Mouse (Mus musculus) midbrain, embryonic 10.5 days (tissue): ENCODE data around the gene Prdm2. TPM values are rescaled to one million over a fixed set of nuclear protein-coding genes. Genes with fewer than 3 reads are reported as not detected.

Experiments used
- DNase-seq: peaks from one replicate; pipeline ENCODE4 v3.0.0-alpha.2; 2017; ENCODE audit warnings: low spot score
- H3K27ac ChIP-seq: fragments of 300-500 bp; sonication (generic); replicated peaks from 2 replicates; pipeline ENCODE4 v1.5.1; 2016; ENCODE audit warnings: mild to moderate bottlenecking
- H3K27me3 ChIP-seq: fragments of 300-500 bp; sonication (generic); 2 replicates; pipeline ENCODE4 v1.6.1; 2016; ENCODE audit warnings: low read depth, mild to moderate bottlenecking; ENCODE audit not compliant: poor library complexity, severe bottlenecking
- H3K36me3 ChIP-seq: fragments of 300-500 bp; sonication (generic); 2 replicates; pipeline ENCODE4 v1.6.1; 2016; ENCODE audit warnings: mild to moderate bottlenecking, moderate library complexity
- H3K4me1 ChIP-seq: fragments of 300-500 bp; sonication (generic); 2 replicates; pipeline ENCODE4 v1.6.1; 2016
- H3K4me3 ChIP-seq: fragments of 300-500 bp; sonication (generic); 2 replicates; pipeline ENCODE4 v1.5.1; 2016; ENCODE audit warnings: mild to moderate bottlenecking, moderate library complexity
- H3K9me3 ChIP-seq: fragments of 300-500 bp; sonication (generic); replicated peaks from 2 replicates; pipeline ENCODE4 v1.6.1; 2016; ENCODE audit warnings: mild to moderate bottlenecking
- WGBS: fragments of 180-500 bp; shearing (Covaris S2); methylation state at CpG from one replicate; pipeline ENCODE4 v1.1.7; 2016; 5-methylcytosine and 5-hydroxymethylcytosine counted together
- polyA plus RNA-seq: library from polyadenylated mRNA; unstranded; fragments of >200 nt; fragmentation: Nextera tagmentation; extraction: Ambion mirVana; gene quantifications from 2 replicates; pipeline ENCODE4 v1.2.1, GENCODE M21; 2016

The Prdm2 gene
- polyA plus RNA-seq, 1 experiment from 2014 or later: 14.2 TPM

DNA sequence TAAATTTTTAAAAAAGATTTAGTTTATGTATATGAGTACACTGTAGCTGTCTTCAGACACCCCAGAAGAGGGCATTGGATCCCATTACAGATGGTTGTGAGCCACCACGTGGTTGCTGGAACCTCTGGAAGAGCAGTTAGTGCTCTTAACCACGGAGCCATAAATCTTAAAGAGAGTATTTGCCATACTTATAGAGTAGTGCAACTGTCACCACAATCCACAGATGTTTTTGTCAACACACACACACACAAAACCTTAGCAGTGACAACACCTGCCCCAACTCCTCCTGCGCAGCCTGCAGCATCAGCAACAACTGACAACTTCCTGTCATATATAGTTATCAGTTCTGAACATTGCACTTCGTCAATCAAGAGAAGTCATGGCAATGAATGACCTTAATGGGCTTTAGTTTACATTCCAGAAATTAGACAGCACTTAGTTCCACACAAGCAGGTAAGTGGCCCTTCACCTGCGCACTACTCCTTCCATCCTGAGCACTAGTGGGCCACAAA is 14.9 kb downstream of the Prdm2 start:
- no peak for DNase-seq
- H3K4me1 ChIP-seq: no peaks in the 10 kb centered on the region
- no peaks in the 10 kb centered on the region for H3K27me3 ChIP-seq
- no peak overlapping the region for H3K4me3 ChIP-seq
- H3K9me3 ChIP-seq: no peaks in the 10 kb centered on the region
- 91% methylated on average over 5 of the region's 5 CpGs for WGBS
- H3K27ac ChIP-seq: no peak overlapping the region
- H3K36me3 ChIP-seq: no peaks in the 10 kb centered on the region

DNA sequence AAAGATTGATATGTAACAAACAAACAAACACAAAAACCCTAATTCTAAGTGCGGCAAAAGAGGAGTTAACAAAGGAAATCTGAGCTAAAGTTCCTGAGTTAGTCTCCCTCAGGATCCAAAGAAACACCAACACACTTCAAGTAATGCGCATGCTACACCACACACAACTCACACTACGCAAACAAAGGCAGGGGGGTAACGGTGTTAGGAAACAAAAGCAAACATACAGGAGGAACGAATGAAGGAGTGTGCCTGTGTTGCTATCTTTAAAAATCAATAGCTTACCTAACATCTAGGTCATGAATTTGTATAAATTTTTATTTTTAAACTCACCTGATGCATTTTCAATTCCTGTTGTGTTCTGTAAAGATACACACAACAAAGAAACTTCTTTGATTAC is 18.5 kb downstream of the Prdm2 start:
- Histone ChIP-seq H3K9me3 (no peaks in the 10 kb centered on the region), H3K4me1 (no peaks in the 10 kb centered on the region), H3K4me3 (no peak overlapping the region), H3K27me3 (no peaks in the 10 kb centered on the region), H3K27ac (no peak overlapping the region), H3K36me3 (no peaks in the 10 kb centered on the region)
- DNase-seq: no peak
- WGBS: 75% methylated on average over 5 of the region's 5 CpGs

DNA sequence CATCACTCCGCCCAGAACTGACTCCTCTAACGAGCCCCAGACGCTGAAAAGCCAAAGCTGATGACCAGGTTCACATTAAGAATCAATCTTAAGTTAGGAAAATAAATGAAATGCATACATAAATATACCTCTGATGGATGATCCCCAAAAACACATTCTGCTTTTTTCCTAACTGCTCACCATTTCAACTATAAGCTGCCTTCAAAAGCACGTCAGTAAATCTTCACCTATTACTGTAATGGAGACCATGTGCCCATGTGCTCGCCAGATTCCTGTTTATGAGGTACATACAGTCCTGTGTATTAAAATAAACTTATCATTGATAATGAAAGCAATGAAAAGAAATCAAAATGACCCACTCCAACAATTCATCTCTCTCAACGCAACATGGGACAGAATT is 19.6 kb downstream of the Prdm2 start:
- H3K36me3 ChIP-seq: no peaks in the 10 kb centered on the region
- no peak for DNase-seq
- no peaks in the 10 kb centered on the region for H3K27me3 ChIP-seq
- no peak overlapping the region for H3K27ac ChIP-seq
- WGBS: 87% methylated on average over 6 of the region's 6 CpGs
- H3K4me1 ChIP-seq: no peaks in the 10 kb centered on the region
- no peaks in the 10 kb centered on the region for H3K9me3 ChIP-seq
- no peak overlapping the region for H3K4me3 ChIP-seq

DNA sequence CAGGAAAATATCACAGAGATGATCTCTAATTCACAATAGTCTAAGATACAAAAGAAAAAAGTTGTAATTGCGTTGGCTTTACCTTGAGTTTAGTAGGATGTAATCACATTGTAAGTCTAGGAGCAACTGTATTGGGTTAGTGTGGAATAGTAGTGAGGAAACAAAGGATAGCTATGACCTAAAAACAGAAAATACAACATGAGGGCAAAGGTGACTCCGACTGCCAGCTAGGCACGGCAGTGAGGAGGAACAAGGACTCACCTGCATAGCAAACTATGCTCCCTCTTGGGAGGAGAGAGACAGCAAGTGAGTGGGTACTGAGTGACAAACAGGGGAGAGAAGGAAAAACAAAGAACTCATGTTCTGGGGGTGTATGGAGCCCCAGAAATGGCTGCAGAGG is 21.0 kb downstream of the Prdm2 start:
- H3K9me3 ChIP-seq: no peaks in the 10 kb centered on the region
- no peak overlapping the region for H3K27ac ChIP-seq
- H3K4me1 ChIP-seq: no peaks in the 10 kb centered on the region
- no peaks in the 10 kb centered on the region for H3K27me3 ChIP-seq
- WGBS: 90% methylated on average over 3 of the region's 3 CpGs
- DNase-seq: no peak
- H3K36me3 ChIP-seq: peaks cover 5% of the 10 kb centered on the region
- no peak overlapping the region for H3K4me3 ChIP-seq

DNA sequence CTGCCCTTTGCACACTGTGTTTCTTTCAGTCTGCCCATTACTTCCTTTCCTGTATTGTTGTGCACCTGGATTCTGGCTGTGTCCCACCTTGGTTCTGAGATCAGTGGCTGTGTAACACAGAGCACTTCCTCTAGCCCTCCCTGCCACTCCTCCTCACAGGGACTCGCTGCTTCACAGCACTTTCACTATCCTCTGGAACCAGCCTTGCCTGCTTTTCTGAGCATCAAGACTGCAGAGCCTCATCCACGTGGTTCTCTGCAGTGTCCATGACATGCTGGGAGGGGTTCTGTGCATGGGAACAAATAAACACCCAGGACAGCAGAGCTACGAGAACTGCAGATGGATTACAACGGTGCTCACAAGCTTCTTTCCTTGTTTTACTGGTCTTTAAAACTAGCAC is 22.1 kb downstream of the Prdm2 start:
- no peaks in the 10 kb centered on the region for H3K27me3 ChIP-seq
- no peak for DNase-seq
- H3K9me3 ChIP-seq: no peaks in the 10 kb centered on the region
- WGBS: 73% methylated on average over 4 of the region's 4 CpGs
- H3K36me3 ChIP-seq: peaks cover 13% of the 10 kb centered on the region
- no peak overlapping the region for H3K4me3 ChIP-seq
- H3K27ac ChIP-seq: no peak overlapping the region
- H3K4me1 ChIP-seq: no peaks in the 10 kb centered on the region

DNA sequence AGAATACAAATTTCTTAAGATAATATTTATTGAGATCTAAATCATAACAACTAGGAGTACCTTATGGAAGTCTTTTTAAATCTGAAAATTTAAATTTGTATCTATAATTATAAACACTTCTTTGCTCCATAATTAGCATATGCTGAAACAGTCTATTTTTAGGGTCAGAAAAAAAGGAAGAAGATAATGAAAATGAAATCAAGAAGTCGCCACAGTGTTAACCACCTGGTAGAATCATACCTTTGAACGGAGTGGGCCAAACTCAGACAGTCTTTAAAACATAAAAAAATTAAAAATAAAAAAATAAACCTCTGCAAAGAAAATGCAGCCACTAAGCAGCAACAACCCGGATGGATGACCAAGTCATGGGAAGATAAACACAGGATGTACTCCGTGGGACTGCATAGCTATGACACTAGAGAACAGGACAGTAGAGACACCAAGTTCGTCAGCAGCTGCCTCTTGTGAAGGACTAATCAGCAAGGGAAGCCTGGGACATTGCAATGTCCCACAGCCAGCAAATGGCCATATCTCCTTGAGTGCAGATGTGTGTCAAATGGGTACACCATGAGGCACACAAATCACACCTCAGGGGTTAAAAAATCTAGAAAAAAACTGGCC is 24.1 kb downstream of the Prdm2 start:
- no peak overlapping the region for H3K27ac ChIP-seq
- H3K4me1 ChIP-seq: no peaks in the 10 kb centered on the region
- H3K9me3 ChIP-seq: no peaks in the 10 kb centered on the region
- WGBS: 89% methylated on average over 5 of the region's 5 CpGs
- no peak for DNase-seq
- no peak overlapping the region for H3K4me3 ChIP-seq
- H3K27me3 ChIP-seq: no peaks in the 10 kb centered on the region
- peaks cover 20% of the 10 kb centered on the region for H3K36me3 ChIP-seq

DNA sequence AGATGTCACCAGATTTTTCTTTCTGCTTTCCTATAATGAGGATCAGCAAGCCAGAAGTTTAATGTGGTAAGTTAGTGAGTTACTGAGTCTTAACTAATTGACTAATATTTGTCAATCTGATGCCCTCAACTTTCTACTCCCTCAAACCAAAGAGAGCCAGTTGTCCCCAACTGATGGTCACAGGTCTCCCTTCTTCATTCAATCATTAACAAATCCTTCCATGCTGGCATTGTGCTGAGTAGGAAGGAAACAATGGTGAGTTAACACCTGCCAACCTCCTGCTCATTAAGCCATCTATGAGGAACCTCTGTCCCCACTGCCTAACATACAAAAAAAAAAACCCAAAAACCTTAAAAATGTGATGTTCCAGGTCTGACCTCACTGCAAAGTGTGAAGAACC is 26.7 kb downstream of the Prdm2 start:
- H3K4me1 ChIP-seq: no peaks in the 10 kb centered on the region
- H3K27ac ChIP-seq: no peak overlapping the region
- no peaks in the 10 kb centered on the region for H3K9me3 ChIP-seq
- H3K27me3 ChIP-seq: no peaks in the 10 kb centered on the region
- peaks cover 20% of the 10 kb centered on the region for H3K36me3 ChIP-seq
- no peak for DNase-seq
- H3K4me3 ChIP-seq: no peak overlapping the region

DNA sequence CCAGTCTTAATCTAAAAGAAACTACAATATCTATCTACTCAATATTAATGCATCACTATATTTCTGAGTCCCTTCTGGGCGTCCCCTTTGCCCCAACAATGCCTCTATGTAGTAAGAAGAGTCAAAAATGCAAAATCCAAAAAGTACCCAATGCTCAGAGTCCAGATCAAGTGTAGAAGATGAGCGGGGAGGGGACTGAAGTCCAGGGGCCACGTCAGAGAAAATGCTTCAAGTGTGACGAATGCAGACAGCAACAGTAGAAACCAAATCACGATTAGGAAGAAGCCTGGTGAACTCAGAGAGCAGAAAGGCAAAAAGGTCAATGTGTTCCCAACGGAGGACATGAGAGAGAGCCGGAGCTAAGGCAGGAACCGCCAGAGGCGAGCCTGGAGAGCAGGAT is 27.3 kb downstream of the Prdm2 start:
- H3K4me1 ChIP-seq: no peaks in the 10 kb centered on the region
- no peaks in the 10 kb centered on the region for H3K9me3 ChIP-seq
- 85% methylated on average over 9 of the region's 9 CpGs for WGBS
- H3K36me3 ChIP-seq: peaks cover 24% of the 10 kb centered on the region
- no peak for DNase-seq
- no peaks in the 10 kb centered on the region for H3K27me3 ChIP-seq
- H3K4me3 ChIP-seq: no peak overlapping the region
- H3K27ac ChIP-seq: no peak overlapping the region

DNA sequence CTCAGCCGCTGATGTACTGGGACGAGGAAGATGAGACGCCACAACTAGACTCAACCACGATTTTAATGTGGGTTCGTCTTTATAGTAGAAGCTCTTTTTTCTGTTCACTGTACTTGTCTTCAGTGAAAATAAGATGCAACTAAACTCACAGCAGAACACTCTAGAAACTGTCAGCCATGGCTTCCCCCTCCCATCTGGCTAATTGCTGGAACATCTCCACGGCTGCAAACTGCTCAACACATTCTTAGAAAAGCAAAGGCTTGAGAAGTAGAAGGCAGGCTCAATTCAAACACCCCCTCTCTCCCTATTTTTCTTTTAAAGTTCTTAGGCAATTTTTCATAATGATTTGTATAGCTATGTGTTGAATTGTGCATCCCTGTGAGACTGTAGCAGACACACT is 29.7 kb downstream of the Prdm2 start:
- WGBS: 94% methylated on average over 6 of the region's 6 CpGs
- Histone ChIP-seq H3K27me3 (no peaks in the 10 kb centered on the region), H3K36me3 (peaks cover 34% of the 10 kb centered on the region), H3K4me3 (no peak overlapping the region), H3K9me3 (no peaks in the 10 kb centered on the region), H3K4me1 (no peaks in the 10 kb centered on the region), H3K27ac (no peak overlapping the region)
- no peak for DNase-seq

DNA sequence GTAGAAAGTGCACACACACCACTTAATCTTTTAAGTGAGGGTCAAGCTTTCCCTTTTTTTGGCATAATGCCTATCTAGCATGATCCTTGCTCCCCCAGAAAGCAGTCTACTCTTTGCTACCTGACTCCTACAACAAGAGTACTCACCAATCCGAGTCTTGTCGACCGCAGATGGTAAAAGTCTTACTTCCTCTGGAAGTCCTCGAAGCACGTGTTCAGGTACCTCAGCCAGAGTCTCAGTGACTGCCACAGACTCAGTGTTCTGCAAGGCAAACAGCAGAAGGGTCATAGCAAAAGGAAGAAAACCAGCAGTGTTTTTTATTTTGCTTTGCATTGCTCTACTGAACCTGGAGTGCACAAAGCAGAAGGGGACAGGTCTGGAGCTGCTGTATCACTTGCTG is 32.1 kb downstream of the Prdm2 start:
- H3K27me3 ChIP-seq: no peaks in the 10 kb centered on the region
- no peak overlapping the region for H3K4me3 ChIP-seq
- 90% methylated on average over 5 of the region's 5 CpGs for WGBS
- peaks cover 37% of the 10 kb centered on the region for H3K36me3 ChIP-seq
- no peaks in the 10 kb centered on the region for H3K4me1 ChIP-seq
- DNase-seq: no peak
- no peaks in the 10 kb centered on the region for H3K9me3 ChIP-seq
- no peak overlapping the region for H3K27ac ChIP-seq

DNA sequence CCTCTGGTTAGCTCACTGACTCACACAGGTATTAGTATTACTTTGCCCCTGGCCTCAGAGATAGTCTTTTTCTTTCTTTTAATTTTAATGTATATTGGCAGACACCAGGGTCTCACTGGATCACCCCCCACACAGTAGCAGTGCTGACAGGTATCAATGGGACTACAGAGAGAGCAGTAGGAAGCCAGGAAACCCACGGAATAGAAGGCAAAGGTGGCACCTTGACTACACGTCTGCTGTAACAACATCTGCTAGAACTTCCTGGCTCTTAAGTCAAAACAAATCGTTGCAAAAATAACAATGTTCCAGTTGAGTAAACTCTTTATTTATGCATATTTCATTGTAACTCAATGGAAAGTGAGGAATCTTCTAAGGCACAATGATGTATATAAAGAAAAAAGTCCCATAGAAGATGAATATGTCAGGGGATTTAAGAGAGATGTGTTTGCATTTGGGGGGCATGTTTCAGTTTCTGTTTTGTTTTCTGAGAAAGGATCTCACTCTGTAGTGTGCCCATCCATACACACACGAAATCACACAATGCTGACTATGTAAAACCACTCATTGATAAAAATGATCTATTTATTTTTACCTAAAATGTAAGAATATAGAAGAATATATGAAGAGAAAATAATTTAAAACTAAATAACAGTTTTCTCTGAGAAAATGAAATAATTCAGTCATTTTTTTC is 41.0 kb downstream of the Prdm2 start:
- WGBS: 74% methylated on average over 4 of the region's 4 CpGs
- peaks cover 49% of the 10 kb centered on the region for H3K36me3 ChIP-seq
- H3K27ac ChIP-seq: no peak overlapping the region
- no peaks in the 10 kb centered on the region for H3K9me3 ChIP-seq
- no peaks in the 10 kb centered on the region for H3K27me3 ChIP-seq
- DNase-seq: no peak
- H3K4me1 ChIP-seq: no peaks in the 10 kb centered on the region
- H3K4me3 ChIP-seq: no peak overlapping the region

DNA sequence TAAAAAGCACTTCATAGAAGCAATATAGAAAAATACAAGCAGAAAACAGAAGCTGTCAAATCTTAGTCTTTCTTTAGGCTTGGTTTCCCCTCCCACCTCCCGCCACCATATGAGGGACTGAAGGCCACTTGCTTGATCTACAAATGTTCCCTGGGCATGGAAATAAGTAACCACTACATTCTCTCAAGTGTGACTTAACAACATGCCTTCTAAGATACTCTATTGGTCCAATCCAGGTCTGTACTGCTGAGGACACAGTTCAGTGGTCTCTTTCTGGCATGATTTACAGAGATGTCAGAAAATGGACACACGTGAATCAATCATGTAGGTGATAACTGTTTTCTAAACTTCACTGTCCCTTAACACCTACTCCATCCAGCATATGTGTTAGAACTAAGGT is 42.5 kb downstream of the Prdm2 start:
- no peak overlapping the region for H3K27ac ChIP-seq
- H3K36me3 ChIP-seq: peaks cover 48% of the 10 kb centered on the region
- 94% methylated on average over 2 of the region's 2 CpGs for WGBS
- H3K27me3 ChIP-seq: no peaks in the 10 kb centered on the region
- DNase-seq: no peak
- no peaks in the 10 kb centered on the region for H3K4me1 ChIP-seq
- no peaks in the 10 kb centered on the region for H3K9me3 ChIP-seq
- no peak overlapping the region for H3K4me3 ChIP-seq

DNA sequence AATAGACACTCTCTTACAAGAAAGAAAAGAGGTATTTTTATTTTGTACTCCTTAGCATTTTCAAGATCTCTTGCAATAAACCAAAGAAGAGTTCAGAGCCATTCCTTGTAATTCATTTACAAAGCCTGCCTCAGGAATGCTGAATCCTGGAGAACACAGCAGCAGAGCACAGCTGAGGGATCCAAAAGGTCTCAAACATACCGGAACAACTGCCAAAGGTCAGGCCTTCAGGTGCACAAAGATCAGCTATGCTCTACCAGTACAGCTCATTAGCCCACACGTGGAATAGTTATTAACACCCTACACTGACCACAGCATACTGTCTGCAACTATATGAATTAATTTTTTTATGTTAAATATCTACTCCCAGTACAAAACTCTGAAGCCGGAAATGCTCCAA is 44.7 kb downstream of the Prdm2 start:
- no peak overlapping the region for H3K4me3 ChIP-seq
- 94% methylated on average over 3 of the region's 3 CpGs for WGBS
- H3K4me1 ChIP-seq: no peaks in the 10 kb centered on the region
- no peak overlapping the region for H3K27ac ChIP-seq
- no peaks in the 10 kb centered on the region for H3K27me3 ChIP-seq
- DNase-seq: no peak
- H3K36me3 ChIP-seq: peaks cover 48% of the 10 kb centered on the region
- no peaks in the 10 kb centered on the region for H3K9me3 ChIP-seq
